Mouse (Mus musculus): ENCODE results near the gene Gnpnat1.

DNA sequence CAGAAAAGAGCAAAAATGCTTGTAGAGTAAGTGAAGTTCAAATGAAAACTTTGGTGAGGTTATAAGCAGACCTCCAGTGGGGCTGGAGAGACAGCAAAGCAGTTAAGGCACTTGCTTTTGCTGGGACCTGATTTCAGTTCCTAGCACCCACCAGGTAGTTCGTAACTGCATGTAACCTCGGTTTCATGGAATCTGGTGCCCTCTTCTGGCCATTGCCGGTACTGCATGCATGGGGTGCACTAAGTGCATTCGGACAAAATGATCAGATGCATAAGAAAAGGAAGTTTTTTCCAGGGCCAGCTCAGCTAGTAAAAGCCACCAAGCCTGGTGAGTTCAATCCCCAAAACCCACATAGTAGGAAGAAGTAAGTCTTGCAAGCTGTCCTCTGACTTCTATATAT lies 27.3 kb upstream of the Gnpnat1 start:
- TF ChIP-seq CTCF (IDR thresholded peaks at IDR 0.05; ENCODE audit: borderline replicate concordance, control insufficient read depth, extremely low read depth, insufficient read depth, low read length, poor library complexity) = peak; percentile 44; the same call in 1 of the 2 replicates
- no peak for TF ChIP-seq POLR2A (IDR thresholded peaks at IDR 0.05; ENCODE audit: control insufficient read depth, extremely low read depth, insufficient read depth, low read length, poor library complexity)
